Mouse (Mus musculus) liver, postnatal 0 days (tissue): ENCODE results near the gene Hoxa11. TPM values are rescaled to one million over a fixed set of nuclear protein-coding genes. Genes with fewer than 3 reads are reported as not detected.

Source experiments
- ATAC-seq: fragments of 200-750 bp; cut with Nextera tagmentation; 2 replicates; pipeline ENCODE4 v1.8.0; 2017; ENCODE audit warnings: mild to moderate bottlenecking, moderate library complexity
- DNase-seq: peaks from one replicate; pipeline ENCODE4 v3.0.0-alpha.2; 2016
- H3K27ac ChIP-seq: fragments of 300-500 bp; sonication (generic); 2 replicates; pipeline ENCODE4 v1.5.1; 2014; ENCODE audit warnings: antibody characterized with exemption, moderate library complexity, mild to moderate bottlenecking, low read depth
- H3K27me3 ChIP-seq: fragments of 300-500 bp; sonication (generic); 2 replicates; pipeline ENCODE4 v1.6.1; 2014; ENCODE audit warnings: low read length, control low read depth, mixed read lengths; ENCODE audit not compliant: insufficient read depth
- H3K36me3 ChIP-seq: fragments of 300-500 bp; sonication (generic); replicated peaks from 2 replicates; pipeline ENCODE4 v1.6.1; 2014; ENCODE audit warnings: mild to moderate bottlenecking, control low read depth, low read length, moderate library complexity, mixed read lengths; ENCODE audit not compliant: insufficient read depth
- H3K4me1 ChIP-seq: fragments of 300-500 bp; sonication (generic); 2 replicates; pipeline ENCODE4 v1.6.1; 2014; ENCODE audit warnings: antibody characterized with exemption, mild to moderate bottlenecking, control low read depth; ENCODE audit not compliant: insufficient read depth
- H3K4me2 ChIP-seq: fragments of 300-500 bp; sonication (generic); 2 replicates; pipeline ENCODE4 v1.6.1; 2014; ENCODE audit warnings: low read depth, mild to moderate bottlenecking, low read length, moderate library complexity, mixed read lengths
- H3K4me3 ChIP-seq: fragments of 300-500 bp; sonication (generic); 2 replicates; pipeline ENCODE4 v1.5.1; 2014; ENCODE audit warnings: low read depth, low read length
- H3K9ac ChIP-seq: fragments of 300-500 bp; sonication (generic); replicated peaks from 2 replicates; pipeline ENCODE4 v1.6.1; 2014; ENCODE audit warnings: mild to moderate bottlenecking, moderate library complexity
- H3K9me3 ChIP-seq: fragments of 300-500 bp; sonication (generic); 2 replicates; pipeline ENCODE4 v1.6.1; 2016; ENCODE audit warnings: mild to moderate bottlenecking, control low read depth, low read length, mixed read lengths
- CTCF ChIP-seq: sonication (generic); IDR thresholded peaks from 2 replicates; pipeline ENCODE4 v1.5.1; 2016; ENCODE audit warnings: antibody characterized with exemption, low read depth
- EP300 ChIP-seq: IDR thresholded peaks from 2 replicates; pipeline ENCODE4 v1.6.1; 2016; ENCODE audit warnings: antibody characterized with exemption, low read depth, mild to moderate bottlenecking
- WGBS: fragments of 180-500 bp; shearing (Covaris S2); extraction: QIAGEN DNeasy Blood & Tissue Kit; methylation state at CpG from one replicate; pipeline ENCODE4 v1.1.7; 2014; ENCODE audit not compliant: insufficient replicate concordance; 5-methylcytosine and 5-hydroxymethylcytosine counted together
- polyA plus RNA-seq: library from polyadenylated mRNA; unstranded; fragments of >200 nt; fragmentation: Nextera tagmentation; extraction: Ambion mirVana; gene quantifications from 2 replicates; pipeline ENCODE4 v1.2.1, GENCODE M21; 2015

The Hoxa11 gene
- polyA plus RNA-seq, 1 experiment from 2014 or later: not detected

GRCm38 (mm10) chr6:52205638-52206621 is 39.7 kb downstream of the Hoxa11 start:
- no peak for ATAC-seq
- Histone ChIP-seq H3K4me1 (peaks cover 6% of the 10 kb centered on the region; the same call in 1 of the 2 replicates), H3K4me2 (no peak overlapping the region), H3K36me3 (no peaks in the 10 kb centered on the region), H3K27ac (no peak overlapping the region), H3K4me3 (no peak overlapping the region), H3K9ac (no peak overlapping the region), H3K9me3 (no peaks in the 10 kb centered on the region), H3K27me3 (peaks cover 93% of the 10 kb centered on the region)
- no peak for TF ChIP-seq EP300
- no peak for TF ChIP-seq CTCF
- DNase-seq: no peak
- 52% methylated on average over 55 of the region's 55 CpGs for WGBS

- Histone ChIP-seq H3K36me3 (no peaks in the 10 kb centered on the region), H3K9ac (no peak overlapping the region), H3K4me3 (no peak overlapping the region), H3K27ac (no peak overlapping the region), H3K4me1 (peaks cover 6% of the 10 kb centered on the region; the same call in 1 of the 2 replicates), H3K4me2 (no peak overlapping the region), H3K9me3 (no peaks in the 10 kb centered on the region), H3K27me3 (peaks cover 93% of the 10 kb centered on the region)
- 53% methylated on average over 14 of the region's 14 CpGs for WGBS
- DNase-seq (no peak), ATAC-seq (no peak)
- TF ChIP-seq CTCF (no peak), EP300 (no peak)
These were observed 40.4 kb downstream of the Hoxa11 start for GRCm38 (mm10) chr6:52205221-52205620.

- no peaks in the 10 kb centered on the region for H3K36me3 ChIP-seq
- no peak for TF ChIP-seq EP300
- TF ChIP-seq CTCF: peak; percentile 79
- peak within 1 kb of the TSS; percentile 22; the same call in 1 of the 2 replicates for H3K27ac ChIP-seq
- peak; percentile 73 for DNase-seq
- H3K4me2 ChIP-seq: peak within 1 kb of the TSS; percentile 74
- WGBS: 4% methylated on average over 65 of the region's 65 CpGs
- H3K9me3 ChIP-seq: no peaks in the 10 kb centered on the region
- H3K9ac ChIP-seq: peak within 1 kb of the TSS; percentile 51
- peak within 1 kb of the TSS; percentile 52 for H3K4me3 ChIP-seq
- peaks cover 6% of the 10 kb centered on the region; the same call in 1 of the 2 replicates for H3K4me1 ChIP-seq
- H3K27me3 ChIP-seq: peaks cover 86% of the 10 kb centered on the region
- peak; percentile 74 for ATAC-seq
These were observed 41.4 kb downstream of the Hoxa11 start, which contains the start of gene Hoxa5 for GRCm38 (mm10) chr6:52204050-52204752. Gene Hoxa5, minus strand, starts transcription at chr6:52204587.

- Histone ChIP-seq H3K9ac (peak overlapping the region; percentile 51), H3K9me3 (no peaks in the 10 kb centered on the region), H3K36me3 (no peaks in the 10 kb centered on the region), H3K4me3 (peak overlapping the region; percentile 52), H3K27ac (peak overlapping the region; percentile 22; the same call in 1 of the 2 replicates), H3K4me2 (peak overlapping the region; percentile 74), H3K27me3 (peaks cover 84% of the 10 kb centered on the region), H3K4me1 (peaks cover 6% of the 10 kb centered on the region; the same call in 1 of the 2 replicates)
- DNase-seq: no peak
- no peak for TF ChIP-seq EP300
- TF ChIP-seq CTCF: no peak
- peak; percentile 19; the same call in 1 of the 2 replicates for ATAC-seq
- 14% methylated on average over 40 of the region's 46 CpGs for WGBS
These were observed 42.1 kb downstream of the Hoxa11 start for GRCm38 (mm10) chr6:52203371-52204049.

- Histone ChIP-seq H3K9ac (peak overlapping the region; percentile 51; the same call in 1 of the 2 replicates), H3K4me2 (peak overlapping the region; percentile 74), H3K4me1 (peaks cover 4% of the 10 kb centered on the region; the same call in 1 of the 2 replicates), H3K27ac (no peak overlapping the region), H3K36me3 (no peaks in the 10 kb centered on the region), H3K27me3 (peaks cover 84% of the 10 kb centered on the region), H3K9me3 (no peaks in the 10 kb centered on the region), H3K4me3 (peak overlapping the region; percentile 52)
- WGBS: 30% methylated on average over 10 of the region's 10 CpGs
- ATAC-seq (no peak), DNase-seq (no peak)
- no peak for TF ChIP-seq CTCF
These were observed 42.6 kb downstream of the Hoxa11 start for GRCm38 (mm10) chr6:52203121-52203370.
